Mouse (Mus musculus): ENCODE measurements around the gene Cbwd1. TPM values are rescaled to one million over a fixed set of nuclear protein-coding genes. Genes with fewer than 3 reads are reported as not detected.

The Cbwd1 gene
- total RNA-seq, 1 experiment, result 30.5 TPM

GRCm38 (mm10) chr19:24977991-24978390, 16.6 kb upstream of the Cbwd1 start:
- in situ Hi-C loops (cut with MboI; ENCODE audit: low sequenced_read_pairs in 2 of 2, unreplicated experiment in 2 of 2), result no loop called here
- Histone ChIP-seq H3K4me1 (ENCODE audit: control insufficient read depth in 2 of 2, insufficient read depth in 2 of 2, low read length in 2 of 2, poor library complexity in 1 of 2) (peaks cover 0 to 5% of the 10 kb centered on the region in 2 experiments; a peak in 1 of 4 replicates), H3K36me3 (ENCODE audit: control insufficient read depth, insufficient read depth, low read length, poor library complexity, severe bottlenecking) (no peaks in the 10 kb centered on the region), H3K9me3 (ENCODE audit: control insufficient read depth, insufficient read depth, low read depth, low read length) (no peaks in the 10 kb centered on the region), H3K4me3 (ENCODE audit: insufficient read depth in 1 of 2, low read depth in 1 of 2, low read length in 2 of 2, poor library complexity in 1 of 2, severe bottlenecking in 1 of 2) (no peak overlapping the region), H3K27ac (ENCODE audit: insufficient read depth, low read depth, low read length, poor library complexity, severe bottlenecking) (no peak overlapping the region), H3K9ac (ENCODE audit: insufficient read depth, low read depth, low read length, poor library complexity, severe bottlenecking) (no peak overlapping the region)
- DNase-seq (ENCODE audit: low read depth, low spot score), result no peak
- TF ChIP-seq ZNF384 (IDR thresholded peaks at IDR 0.05; ENCODE audit: low read depth, low read length) (no peak), ZC3H11A (IDR thresholded peaks at IDR 0.05; ENCODE audit: borderline replicate concordance, low read depth, low read length) (no peak), MAFK (IDR thresholded peaks at IDR 0.05; ENCODE audit: insufficient read depth, low read depth, low read length) (no peak), CHD2 (IDR thresholded peaks at IDR 0.05; ENCODE audit: low read depth, low read length) (no peak), HCFC1 (IDR thresholded peaks at IDR 0.05; ENCODE audit: borderline replicate concordance, insufficient read depth, low read length) (no peak)

GRCm38 (mm10) chr19:24972701-24973390, 11.4 kb upstream of the Cbwd1 start:
- no peaks in the 10 kb centered on the region for H3K4me1 ChIP-seq (ENCODE audit: control insufficient read depth in 2 of 2, insufficient read depth in 2 of 2, low read length in 2 of 2, poor library complexity in 1 of 2)
- no peak overlapping the region for H3K9ac ChIP-seq (ENCODE audit: insufficient read depth, low read depth, low read length, poor library complexity, severe bottlenecking)
- no peak overlapping the region for H3K27ac ChIP-seq (ENCODE audit: insufficient read depth, low read depth, low read length, poor library complexity, severe bottlenecking)
- H3K36me3 ChIP-seq (ENCODE audit: control insufficient read depth, insufficient read depth, low read length, poor library complexity, severe bottlenecking), result no peaks in the 10 kb centered on the region
- TF ChIP-seq ZNF384 (IDR thresholded peaks at IDR 0.05; ENCODE audit: low read depth, low read length) (no peak), HCFC1 (IDR thresholded peaks at IDR 0.05; ENCODE audit: borderline replicate concordance, insufficient read depth, low read length) (no peak), MAFK (IDR thresholded peaks at IDR 0.05; ENCODE audit: insufficient read depth, low read depth, low read length) (no peak), CHD2 (IDR thresholded peaks at IDR 0.05; ENCODE audit: low read depth, low read length) (no peak)
- in situ Hi-C loops (cut with MboI; ENCODE audit: low sequenced_read_pairs in 2 of 2, unreplicated experiment in 2 of 2), result no loop called here
- H3K4me3 ChIP-seq (ENCODE audit: insufficient read depth in 1 of 2, low read depth in 1 of 2, low read length in 2 of 2, poor library complexity in 1 of 2, severe bottlenecking in 1 of 2), result no peak overlapping the region
- no peak for DNase-seq (ENCODE audit: low read depth, low spot score)
- H3K9me3 ChIP-seq (ENCODE audit: control insufficient read depth, insufficient read depth, low read depth, low read length), result no peaks in the 10 kb centered on the region

GRCm38 (mm10) chr19:24971307-24971706, 9.9 kb upstream of the Cbwd1 start:
- H3K9ac ChIP-seq (ENCODE audit: insufficient read depth, low read depth, low read length, poor library complexity, severe bottlenecking), result no peak overlapping the region
- TF ChIP-seq ZC3H11A (IDR thresholded peaks at IDR 0.05; ENCODE audit: borderline replicate concordance, low read depth, low read length), result no peak
- no peak for TF ChIP-seq ZNF384 (IDR thresholded peaks at IDR 0.05; ENCODE audit: low read depth, low read length)
- no peak for TF ChIP-seq MAFK (IDR thresholded peaks at IDR 0.05; ENCODE audit: insufficient read depth, low read depth, low read length)
- no peak for TF ChIP-seq CHD2 (IDR thresholded peaks at IDR 0.05; ENCODE audit: low read depth, low read length)
- TF ChIP-seq HCFC1 (IDR thresholded peaks at IDR 0.05; ENCODE audit: borderline replicate concordance, insufficient read depth, low read length), result no peak
- no peaks in the 10 kb centered on the region for H3K36me3 ChIP-seq (ENCODE audit: control insufficient read depth, insufficient read depth, low read length, poor library complexity, severe bottlenecking)
- no peak for DNase-seq (ENCODE audit: low read depth, low spot score)
- H3K4me3 ChIP-seq (ENCODE audit: insufficient read depth in 1 of 2, low read depth in 1 of 2, low read length in 2 of 2, poor library complexity in 1 of 2, severe bottlenecking in 1 of 2), result no peak overlapping the region
- no peak overlapping the region for H3K27ac ChIP-seq (ENCODE audit: insufficient read depth, low read depth, low read length, poor library complexity, severe bottlenecking)
- in situ Hi-C loops (cut with MboI; ENCODE audit: low sequenced_read_pairs in 2 of 2, unreplicated experiment in 2 of 2), result no loop called here
- H3K4me1 ChIP-seq (ENCODE audit: control insufficient read depth in 2 of 2, insufficient read depth in 2 of 2, low read length in 2 of 2, poor library complexity in 1 of 2), result no peaks in the 10 kb centered on the region
- no peaks in the 10 kb centered on the region for H3K9me3 ChIP-seq (ENCODE audit: control insufficient read depth, insufficient read depth, low read depth, low read length)

- Histone ChIP-seq H3K36me3 (ENCODE audit: control insufficient read depth, insufficient read depth, low read length, poor library complexity, severe bottlenecking) (no peaks in the 10 kb centered on the region), H3K4me1 (ENCODE audit: control insufficient read depth in 2 of 2, insufficient read depth in 2 of 2, low read length in 2 of 2, poor library complexity in 1 of 2) (no peaks in the 10 kb centered on the region), H3K9ac (ENCODE audit: insufficient read depth, low read depth, low read length, poor library complexity, severe bottlenecking) (no peak overlapping the region), H3K27ac (ENCODE audit: insufficient read depth, low read depth, low read length, poor library complexity, severe bottlenecking) (no peak overlapping the region), H3K9me3 (ENCODE audit: control insufficient read depth, insufficient read depth, low read depth, low read length) (no peaks in the 10 kb centered on the region), H3K4me3 (ENCODE audit: insufficient read depth in 1 of 2, low read depth in 1 of 2, low read length in 2 of 2, poor library complexity in 1 of 2, severe bottlenecking in 1 of 2) (no peak overlapping the region)
- no peak for TF ChIP-seq MAFK (IDR thresholded peaks at IDR 0.05; ENCODE audit: insufficient read depth, low read depth, low read length)
- DNase-seq (ENCODE audit: low read depth, low spot score), result no peak
- in situ Hi-C loops (cut with MboI; ENCODE audit: low sequenced_read_pairs in 2 of 2, unreplicated experiment in 2 of 2), result no loop called here
Measured at GRCm38 (mm10) chr19:24966941-24967340, 5.5 kb upstream of the Cbwd1 start.

GRCm38 (mm10) chr19:24966203-24966602, 4.8 kb upstream of the Cbwd1 start:
- Histone ChIP-seq H3K9me3 (ENCODE audit: control insufficient read depth, insufficient read depth, low read depth, low read length) (no peaks in the 10 kb centered on the region), H3K27ac (ENCODE audit: insufficient read depth, low read depth, low read length, poor library complexity, severe bottlenecking) (no peak overlapping the region), H3K4me3 (ENCODE audit: insufficient read depth in 1 of 2, low read depth in 1 of 2, low read length in 2 of 2, poor library complexity in 1 of 2, severe bottlenecking in 1 of 2) (no peak overlapping the region), H3K36me3 (ENCODE audit: control insufficient read depth, insufficient read depth, low read length, poor library complexity, severe bottlenecking) (no peaks in the 10 kb centered on the region), H3K4me1 (ENCODE audit: control insufficient read depth in 2 of 2, insufficient read depth in 2 of 2, low read length in 2 of 2, poor library complexity in 1 of 2) (no peaks in the 10 kb centered on the region), H3K9ac (ENCODE audit: insufficient read depth, low read depth, low read length, poor library complexity, severe bottlenecking) (no peak overlapping the region)
- no peak for DNase-seq (ENCODE audit: low read depth, low spot score)
- in situ Hi-C loops (cut with MboI; ENCODE audit: low sequenced_read_pairs in 2 of 2, unreplicated experiment in 2 of 2), result no loop called here
- TF ChIP-seq ZNF384 (IDR thresholded peaks at IDR 0.05; ENCODE audit: low read depth, low read length) (no peak), ZC3H11A (IDR thresholded peaks at IDR 0.05; ENCODE audit: borderline replicate concordance, low read depth, low read length) (no peak), HCFC1 (IDR thresholded peaks at IDR 0.05; ENCODE audit: borderline replicate concordance, insufficient read depth, low read length) (no peak), CHD2 (IDR thresholded peaks at IDR 0.05; ENCODE audit: low read depth, low read length) (no peak), MAFK (IDR thresholded peaks at IDR 0.05; ENCODE audit: insufficient read depth, low read depth, low read length) (no peak)

All from ES-E14 (cell line).